ENCODE assay signal across 9 mouse cellular contexts in the genomic region with DNA sequence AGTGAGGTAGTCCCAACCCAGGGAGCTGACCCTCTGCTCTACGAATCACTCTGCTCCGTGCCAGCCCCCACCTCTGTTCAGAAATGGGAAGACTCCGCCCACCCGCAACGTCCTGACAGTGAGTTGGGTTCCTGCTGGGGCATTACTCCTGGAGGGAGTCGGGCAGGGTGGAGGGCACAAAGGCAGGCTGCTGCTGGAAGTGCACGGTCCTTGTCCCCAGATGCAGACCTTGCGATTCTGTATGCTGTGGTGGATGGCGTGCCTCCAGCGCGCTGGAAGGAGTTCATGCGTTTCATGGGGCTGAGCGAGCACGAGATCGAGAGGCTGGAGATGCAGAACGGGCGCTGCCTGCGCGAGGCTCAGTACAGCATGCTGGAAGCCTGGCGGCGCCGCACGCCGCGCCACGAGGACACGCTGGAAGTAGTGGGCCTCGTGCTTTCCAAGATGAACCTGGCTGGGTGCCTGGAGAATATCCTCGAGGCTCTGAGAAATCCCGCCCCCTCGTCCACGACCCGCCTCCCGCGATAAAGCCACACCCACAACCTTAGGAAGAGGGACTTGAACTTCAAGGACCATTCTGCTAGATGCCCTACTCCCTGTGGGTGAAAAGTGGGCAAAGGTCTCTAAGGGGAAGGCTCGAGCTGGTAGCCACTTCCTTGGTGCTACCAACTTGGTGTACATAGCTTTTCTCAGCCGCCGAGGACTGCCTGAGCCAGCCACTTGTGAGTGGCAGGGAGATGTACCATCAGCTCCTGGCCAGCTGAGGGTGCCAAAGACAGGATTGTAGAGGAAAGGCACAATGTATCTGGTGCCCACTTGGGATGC. TPM values are rescaled to one million over a fixed set of nuclear protein-coding genes. Genes with fewer than 3 reads are reported as not detected.
A peak's percentile ranks its signal among the peaks of the same experiment; 100 is the strongest.
DNase-seq lines count a peak whose midpoint lies in the region; ATAC-seq and TF ChIP-seq lines count a peak whose summit lies in the region.
"Had no signal": no experiment of that assay in that cellular context is flagged by ENCODE, and none has a peak within 500 bp of the region (broad histone marks: within the 10 kb centered on the region; RNA-seq: fewer than 3 reads in every experiment).

No protein-coding gene starts in this region.

- H3K4me1 ChIP-seq in kidney, embryonic 16.5 days (ENCODE audit: insufficient read depth, low read length) = peaks cover 31% of the 10 kb centered on the region
- H3K4me1 ChIP-seq in G1E (ENCODE audit: insufficient read depth, low read depth, low read length) = no peaks in the 10 kb centered on the region
- H3K4me1 ChIP-seq in embryonic fibroblast, embryonic 13.5 days (ENCODE audit: control insufficient read depth, insufficient read depth, low read length) = no peaks in the 10 kb centered on the region
- H3K4me1 ChIP-seq in intestine, embryonic 14.5 days (replicated peaks; ENCODE audit: control insufficient read depth, insufficient read depth, low read length) = peaks cover 15% of the 10 kb centered on the region; the same call in 1 of the 2 replicates
- H3K4me1 ChIP-seq in lung, embryonic 15.5 days = peaks cover 23% of the 10 kb centered on the region; the same call in 1 of the 2 replicates

- H3K27me3 ChIP-seq in kidney, embryonic 16.5 days (ENCODE audit: insufficient read depth, low read length) = no peaks in the 10 kb centered on the region
- H3K27me3 ChIP-seq in G1E (ENCODE audit: insufficient read depth, low read length) = no peaks in the 10 kb centered on the region; the same call in 1 of the 2 replicates
- H3K27me3 ChIP-seq in intestine, embryonic 14.5 days (replicated peaks; ENCODE audit: control insufficient read depth, insufficient read depth, low read length) = peaks cover 7% of the 10 kb centered on the region; the same call in 1 of the 2 replicates
- no peaks in the 10 kb centered on the region for H3K27me3 ChIP-seq in lung, embryonic 15.5 days

- ATAC-seq in kidney, embryonic 16.5 days (ENCODE audit: low FRiP score, low TSS enrichment) = no peak
- ATAC-seq in G1E (ENCODE audit: extremely low read depth, insufficient number of reproducible peaks, low FRiP score, poor library complexity, severe bottlenecking) = no peak
- 0 out of 2 replicates have a peak, but pooled peaks have one; percentile 6 for ATAC-seq in intestine, embryonic 14.5 days (replicated peaks; ENCODE audit: low FRiP score, low TSS enrichment, low read depth)
- 0 out of 2 replicates have a peak, but pooled peaks have one; percentile 10 for ATAC-seq in lung, embryonic 15.5 days (ENCODE audit: borderline replicate concordance, extremely low read depth, low FRiP score, low TSS enrichment)

- no peak overlapping the region for H3K4me3 ChIP-seq in kidney, embryonic 16.5 days (ENCODE audit: low read length)
- peak overlapping the region; percentile 33; the same call in 1 of the 2 replicates for H3K4me3 ChIP-seq in G1E (ENCODE audit: low read depth, low read length)
- no peak overlapping the region for H3K4me3 ChIP-seq in embryonic fibroblast, embryonic 13.5 days (ENCODE audit: insufficient read depth, low read length)
- no peak overlapping the region for H3K4me3 ChIP-seq in intestine, embryonic 14.5 days (ENCODE audit: low read depth, low read length)
- no peak overlapping the region for H3K4me3 ChIP-seq in lung, embryonic 15.5 days
- H3K4me3 ChIP-seq: heart, embryonic 15.5 days had no signal

- peak; percentile 70 for DNase-seq in kidney, adult 11 months
- DNase-seq in G1E (ENCODE audit: low spot score) = no peak
- DNase-seq in intestine, embryonic 14.5 days (ENCODE audit: low spot score) = no peak
- peak; percentile 71 for DNase-seq in right cerebral cortex, postnatal 4 days
- no peak for DNase-seq in T-cell, adult 2 months (ENCODE audit: low spot score)

- no peak overlapping the region for H3K9ac ChIP-seq in kidney, embryonic 16.5 days (replicated peaks; ENCODE audit: low read length)
- H3K9ac ChIP-seq in intestine, embryonic 14.5 days (ENCODE audit: low read length) = no peak overlapping the region
- H3K9ac ChIP-seq in lung, embryonic 15.5 days = no peak overlapping the region
- H3K9ac ChIP-seq: heart, embryonic 15.5 days had no signal

- no peak for TF ChIP-seq CTCF in G1E (IDR thresholded peaks at IDR 0.05; ENCODE audit: low read depth, low read length)
- TF ChIP-seq CTCF in embryonic fibroblast, embryonic 13.5 days (IDR thresholded peaks at IDR 0.05; ENCODE audit: borderline replicate concordance, insufficient read depth, low read length) = 0 out of 2 replicates have a peak, but pooled peaks have one; percentile 10

- WGBS in kidney, embryonic 16.5 days = 47% methylated on average over 38 of the region's 38 CpGs
- 43% methylated on average over 38 of the region's 38 CpGs for WGBS in intestine, embryonic 14.5 days
- WGBS in lung, embryonic 15.5 days = 42% methylated on average over 38 of the region's 38 CpGs

- H3K36me3 ChIP-seq in kidney, embryonic 16.5 days (ENCODE audit: insufficient read depth, low read length) = peaks cover 59% of the 10 kb centered on the region
- no peaks in the 10 kb centered on the region for H3K36me3 ChIP-seq in G1E (replicated peaks)
- peaks cover 60% of the 10 kb centered on the region for H3K36me3 ChIP-seq in intestine, embryonic 14.5 days (ENCODE audit: control insufficient read depth, insufficient read depth, low read length)
- H3K36me3 ChIP-seq in lung, embryonic 15.5 days = peaks cover 58% of the 10 kb centered on the region

- H3K9me3 ChIP-seq in kidney, embryonic 16.5 days (ENCODE audit: low read length) = no peaks in the 10 kb centered on the region
- peaks cover 84% of the 10 kb centered on the region for H3K9me3 ChIP-seq in G1E (replicated peaks)
- no peaks in the 10 kb centered on the region for H3K9me3 ChIP-seq in intestine, embryonic 14.5 days (ENCODE audit: control insufficient read depth, low read length)
- H3K9me3 ChIP-seq in lung, embryonic 15.5 days = no peaks in the 10 kb centered on the region
- H3K9me3 ChIP-seq: heart, embryonic 15.5 days had no signal

- H3K27ac ChIP-seq in kidney, embryonic 16.5 days (ENCODE audit: low read length) = no peak overlapping the region
- no peak overlapping the region for H3K27ac ChIP-seq in embryonic fibroblast, embryonic 13.5 days (ENCODE audit: insufficient read depth, low read length)
- H3K27ac ChIP-seq in intestine, embryonic 14.5 days (ENCODE audit: low read depth) = no peak overlapping the region
- H3K27ac ChIP-seq in lung, embryonic 15.5 days = no peak overlapping the region
- H3K27ac ChIP-seq: heart, embryonic 15.5 days had no signal

- no peak for TF ChIP-seq POLR2A in embryonic fibroblast, embryonic 13.5 days (IDR thresholded peaks at IDR 0.05; ENCODE audit: low read depth, low read length)

- H3K4me2 ChIP-seq in kidney, embryonic 16.5 days (replicated peaks; ENCODE audit: low read depth, low read length) = no peak overlapping the region
- no peak overlapping the region for H3K4me2 ChIP-seq in intestine, embryonic 14.5 days (ENCODE audit: low read length)
- H3K4me2 ChIP-seq in lung, embryonic 15.5 days = no peak overlapping the region
- H3K4me2 ChIP-seq: heart, embryonic 15.5 days had no signal

RNA-seq across cellular contexts. Expression of a gene that starts 12.5 kb away (rescaled TPM):
- polyA plus RNA-seq in kidney, embryonic 16.5 days (2015; fragmentation: Nextera tagmentation; extraction: Ambion mirVana) = 91.0 and 93.2 TPM in 2 replicates
- total RNA-seq in G1E (2014; fragmentation: Nextera tagmentation) = not detected in 2 replicates
- not detected in 2 replicates for total RNA-seq in G1E (2017)
- polyA plus RNA-seq in G1E (2012) = 0.04 TPM in 1 of 2 replicates, not detected in the other
- polyA plus RNA-seq in embryonic fibroblast, embryonic 13.5 days (2011; ENCODE audit: insufficient read length, low read depth, missing spikeins) = 126 and 140 TPM in 2 replicates
- polyA plus RNA-seq in intestine, embryonic 14.5 days (2014; fragmentation: Nextera tagmentation; extraction: Ambion mirVana) = 60.6 and 63.3 TPM in 2 replicates
- 88.3 and 101 TPM in 2 replicates for polyA plus RNA-seq in lung, embryonic 15.5 days (2015; fragmentation: Nextera tagmentation; extraction: Ambion mirVana)

RNA-seq across cellular contexts. Expression of a gene that starts 18.9 kb away (rescaled TPM):
- 4.9 and 6.0 TPM in 2 replicates for polyA plus RNA-seq in kidney, embryonic 16.5 days (2015; fragmentation: Nextera tagmentation; extraction: Ambion mirVana)
- total RNA-seq in G1E (2014; fragmentation: Nextera tagmentation) = not detected in 2 replicates
- total RNA-seq in G1E (2017) = not detected in 2 replicates
- not detected in 2 replicates for polyA plus RNA-seq in G1E (2012)
- 0.15 TPM in 1 of 2 replicates, not detected in the other for polyA plus RNA-seq in embryonic fibroblast, embryonic 13.5 days (2011; ENCODE audit: insufficient read length, low read depth, missing spikeins)
- polyA plus RNA-seq in intestine, embryonic 14.5 days (2014; fragmentation: Nextera tagmentation; extraction: Ambion mirVana) = 2.4 and 2.8 TPM in 2 replicates
- 0.31 and 0.36 TPM in 2 replicates for polyA plus RNA-seq in lung, embryonic 15.5 days (2015; fragmentation: Nextera tagmentation; extraction: Ambion mirVana)

RNA-seq across cellular contexts. Expression of a gene that starts 41.2 kb away (rescaled TPM):
- 7.5 and 7.7 TPM in 2 replicates for polyA plus RNA-seq in kidney, embryonic 16.5 days (2015; fragmentation: Nextera tagmentation; extraction: Ambion mirVana)
- total RNA-seq in G1E (2014; fragmentation: Nextera tagmentation) (not detected in 2 replicates), G1E (2017) (0.06 and 0.16 TPM in 2 replicates)
- polyA plus RNA-seq in G1E (2012) = 0.01 TPM in 1 of 2 replicates, not detected in the other
- polyA plus RNA-seq in embryonic fibroblast, embryonic 13.5 days (2011; ENCODE audit: insufficient read length, low read depth, missing spikeins) = 0.48 and 0.70 TPM in 2 replicates
- 2.0 TPM in 2 replicates for polyA plus RNA-seq in intestine, embryonic 14.5 days (2014; fragmentation: Nextera tagmentation; extraction: Ambion mirVana)
- polyA plus RNA-seq in lung, embryonic 15.5 days (2015; fragmentation: Nextera tagmentation; extraction: Ambion mirVana) = 5.0 and 5.8 TPM in 2 replicates

RNA-seq across cellular contexts. Expression of a gene that starts 48.0 kb away (rescaled TPM):
- polyA plus RNA-seq in kidney, embryonic 16.5 days (2015; fragmentation: Nextera tagmentation; extraction: Ambion mirVana) = 71.6 and 73.7 TPM in 2 replicates
- not detected in 2 replicates for total RNA-seq in G1E (2014; fragmentation: Nextera tagmentation)
- total RNA-seq in G1E (2017) = not detected in 2 replicates
- polyA plus RNA-seq in G1E (2012) = 0.03 TPM in 1 of 2 replicates, not detected in the other
- 67.1 and 77.6 TPM in 2 replicates for polyA plus RNA-seq in embryonic fibroblast, embryonic 13.5 days (2011; ENCODE audit: insufficient read length, low read depth, missing spikeins)
- polyA plus RNA-seq in intestine, embryonic 14.5 days (2014; fragmentation: Nextera tagmentation; extraction: Ambion mirVana) = 67.4 and 67.8 TPM in 2 replicates
- polyA plus RNA-seq in lung, embryonic 15.5 days (2015; fragmentation: Nextera tagmentation; extraction: Ambion mirVana) = 79.1 and 82.5 TPM in 2 replicates

Comparison
In these comparisons a context has a peak if more than half of its experiments do, and no peak if none do; other contexts are left out.
1. DNase-seq: peak in kidney, adult 11 months (single experiment) and right cerebral cortex, postnatal 4 days (single experiment); none in G1E (single experiment), intestine, embryonic 14.5 days (single experiment) and T-cell, adult 2 months (single experiment).
2. ATAC-seq: peak in intestine, embryonic 14.5 days (single experiment) and lung, embryonic 15.5 days (single experiment); none in kidney, embryonic 16.5 days (single experiment) and G1E (single experiment).
3. RNA of a gene that starts 12.5 kb away (polyA plus RNA-seq): 126 to 140 TPM in embryonic fibroblast, embryonic 13.5 days, 88.3 to 101 TPM in lung, embryonic 15.5 days, 91.0 to 93.2 TPM in kidney, embryonic 16.5 days and 60.6 to 63.3 TPM in intestine, embryonic 14.5 days; 0.04 TPM in G1E; every median in the first group is over 10 times any median in the second.